8 mouse cellular contexts compared by ENCODE assay signal in genomic region chr16:43801791-43802307, GRCm38 (mm10). TPM values are rescaled to one million over a fixed set of nuclear protein-coding genes. Genes with fewer than 3 reads are reported as not detected.
DNase-seq lines count a peak whose midpoint lies in the region; ATAC-seq and TF ChIP-seq lines count a peak whose summit lies in the region.

No protein-coding gene starts in this region.

- TF ChIP-seq RAD21 in CH12.LX (IDR thresholded peaks at IDR 0.05; ENCODE audit: low read depth, low read length) = peak; percentile 98

- no peaks in the 10 kb centered on the region for H3K27me3 ChIP-seq in CH12.LX (replicated peaks)
- H3K27me3 ChIP-seq in forebrain, embryonic 13.5 days = no peaks in the 10 kb centered on the region
- no peaks in the 10 kb centered on the region for H3K27me3 ChIP-seq in lung, embryonic 14.5 days (ENCODE audit: insufficient read depth, low read length)

- peak; percentile 79 for DNase-seq in CH12.LX (ENCODE audit: extremely low read depth)
- DNase-seq in c-Kit-positive CD71-negative TER-119-negative erythroid progenitor cells, embryonic 14.5 days (ENCODE audit: low read depth) = peak; percentile 64
- DNase-seq in heart, postnatal 10 days = peak; percentile 88 to 89
- peak; percentile 86 for DNase-seq in kidney, postnatal 4 days
- DNase-seq in lung, embryonic 14.5 days = peak; percentile 90
- peak; percentile 65 for DNase-seq in ovary, adult 18-20 months (ENCODE audit: low spot score)
- peak; percentile 87 for DNase-seq in thymus, postnatal 0 days (ENCODE audit: low spot score)

- no peak for TF ChIP-seq POLR2A in CH12.LX (IDR thresholded peaks at IDR 0.05; ENCODE audit: low read depth, low read length)

- H3K4me2 ChIP-seq in CH12.LX (ENCODE audit: insufficient read depth, low read depth, poor library complexity, severe bottlenecking) = peak overlapping the region; percentile 17; the same call in 1 of the 2 replicates
- H3K4me2 ChIP-seq in forebrain, embryonic 13.5 days = peak overlapping the region; percentile 68
- H3K4me2 ChIP-seq in lung, embryonic 14.5 days = peak overlapping the region; percentile 61

- peak; percentile 39 to 93; a peak in 3 of 4 replicates for TF ChIP-seq CTCF in CH12.LX (conservative IDR thresholded peaks at IDR 0.05 in 1 of 2, IDR thresholded peaks at IDR 0.05 in 1 of 2; ENCODE audit: low read depth in 2 of 2, low read length in 2 of 2)
- peak; percentile 78 for TF ChIP-seq CTCF in lung, embryonic 14.5 days (IDR thresholded peaks at IDR 0.05; ENCODE audit: low read depth)

- in situ Hi-C loops in CH12.LX (cut with MboI; ENCODE audit: low pct_ligation_motif_present, low pct_unique_long_range_greater_than_20kb, low sequenced_read_pairs) = loop anchor here (25.0 kb wide), 1 partner anchor 415 kb away; no protein-coding TSS in a partner anchor

- dilution Hi-C loops in CH12.LX (cut with MboI; ENCODE audit: extremely low pct_ligation_motif_present, extremely low pct_unique_long_range_greater_than_20kb, low sequenced_read_pairs) = no loop called here

- 2% methylated on average over 18 of the region's 18 CpGs for WGBS in forebrain, embryonic 13.5 days
- WGBS in lung, embryonic 14.5 days = 3% methylated on average over 18 of the region's 18 CpGs

- no peak overlapping the region for H3K9ac ChIP-seq in CH12.LX (ENCODE audit: insufficient read depth, low read depth)
- peak overlapping the region; percentile 50 for H3K9ac ChIP-seq in forebrain, embryonic 13.5 days
- H3K9ac ChIP-seq in lung, embryonic 14.5 days = peak overlapping the region; percentile 32

- no peaks in the 10 kb centered on the region for H3K36me3 ChIP-seq in CH12.LX (replicated peaks in 1 of 2; ENCODE audit: control insufficient read depth in 1 of 2, insufficient read depth in 1 of 2, low read length in 1 of 2)
- H3K36me3 ChIP-seq in forebrain, embryonic 13.5 days (ENCODE audit: poor library complexity, severe bottlenecking) = no peaks in the 10 kb centered on the region
- H3K36me3 ChIP-seq in lung, embryonic 14.5 days (ENCODE audit: insufficient read depth) = no peaks in the 10 kb centered on the region

- H3K79me2 ChIP-seq in CH12.LX (replicated peaks; ENCODE audit: control insufficient read depth, extremely low read depth, insufficient read depth, poor library complexity, severe bottlenecking) = no peaks in the 10 kb centered on the region

- peaks cover 16 to 35% of the 10 kb centered on the region in 2 experiments for H3K4me1 ChIP-seq in CH12.LX (ENCODE audit: control insufficient read depth in 1 of 2, insufficient read depth in 2 of 2)
- peaks cover 37% of the 10 kb centered on the region for H3K4me1 ChIP-seq in forebrain, embryonic 13.5 days
- no peaks in the 10 kb centered on the region for H3K4me1 ChIP-seq in lung, embryonic 14.5 days (ENCODE audit: insufficient read depth)

- ATAC-seq in forebrain, embryonic 13.5 days = peak; percentile 62
- ATAC-seq in lung, embryonic 14.5 days (ENCODE audit: insufficient read depth) = peak; percentile 89

- H3K4me3 ChIP-seq in CH12.LX (replicated peaks in 1 of 3; ENCODE audit: low read depth in 2 of 3, low read length in 2 of 3, poor library complexity in 1 of 3) = no peak overlapping the region
- peak overlapping the region; percentile 35 for H3K4me3 ChIP-seq in forebrain, embryonic 13.5 days
- H3K4me3 ChIP-seq in lung, embryonic 14.5 days (ENCODE audit: low read depth, low read length) = peak overlapping the region; percentile 28

- intact Hi-C loops in heart, postnatal 10 days (cut with DNase I) = loop anchor here (2.0 to 10.0 kb wide), 6 partner anchors 210 to 1635 kb away; no protein-coding TSS in a partner anchor

- peak; percentile 18 for TF ChIP-seq EP300 in CH12.LX (IDR thresholded peaks at IDR 0.05; ENCODE audit: low read length)

- no peak overlapping the region for H3K27ac ChIP-seq in CH12.LX (ENCODE audit: insufficient read depth, low read depth)
- H3K27ac ChIP-seq in forebrain, embryonic 13.5 days = peak overlapping the region; percentile 62
- H3K27ac ChIP-seq in lung, embryonic 14.5 days (ENCODE audit: low read depth) = peak overlapping the region; percentile 3

- H3K9me3 ChIP-seq in CH12.LX (replicated peaks; ENCODE audit: low read length) = no peaks in the 10 kb centered on the region
- H3K9me3 ChIP-seq in forebrain, embryonic 13.5 days (replicated peaks) = 0 out of 2 replicates have a peak, but pooled peaks cover 3% of the 10 kb centered on the region
- H3K9me3 ChIP-seq in lung, embryonic 14.5 days (ENCODE audit: low read depth, low read length) = no peaks in the 10 kb centered on the region

TF ChIP-seq in CH12.LX, 34 proteins besides CTCF, POLR2A, EP300 and RAD21:
- peak; percentile 95 for TF ChIP-seq SMC3 (IDR thresholded peaks at IDR 0.05; ENCODE audit: low read depth, low read length)
- peak; percentile 30; the same call in 1 of the 2 replicates for TF ChIP-seq NELFE (IDR thresholded peaks at IDR 0.05; ENCODE audit: low read depth, low read length)
- peak; percentile 48; the same call in 1 of the 2 replicates for TF ChIP-seq MEF2A (IDR thresholded peaks at IDR 0.05; ENCODE audit: borderline replicate concordance, low read depth, low read length)
- peak; percentile 81 for TF ChIP-seq ZC3H11A (IDR thresholded peaks at IDR 0.05; ENCODE audit: low read depth, low read length)
- TF ChIP-seq IRF4 (IDR thresholded peaks at IDR 0.05; ENCODE audit: low read depth, low read length) = 0 out of 2 replicates have a peak, but pooled peaks have one; percentile 18
- peak; percentile 82 for TF ChIP-seq MAZ (IDR thresholded peaks at IDR 0.05; ENCODE audit: low read depth, low read length)
- 0 out of 2 replicates have a peak, but pooled peaks have one; percentile 40 for TF ChIP-seq SIN3A (IDR thresholded peaks at IDR 0.05; ENCODE audit: low read length)
- no peak; the same call in 1 of the 2 replicates for TF ChIP-seq ELF1 (IDR thresholded peaks at IDR 0.05; ENCODE audit: low read depth, low read length)
- 0 out of 2 replicates have a peak, but pooled peaks have one; percentile 24 for TF ChIP-seq NRF1 (IDR thresholded peaks at IDR 0.05; ENCODE audit: low read depth, low read length)
- TF ChIP-seq JUND (conservative IDR thresholded peaks at IDR 0.05; ENCODE audit: low read depth, low read length) = no peak
TF ChIP-seq in CH12.LX: peak in this region for 8.

RNA-seq across cellular contexts. Expression of gene Drd3, which starts 48.0 kb away (rescaled TPM):
- total RNA-seq in CH12.LX (2012; rRNA removed) (not detected in 2 replicates), CH12.LX (2014; rRNA removed) (not detected in 2 replicates)
- polyA plus RNA-seq in CH12.LX (2012; ENCODE audit: insufficient read length, low read depth) = not detected in 2 replicates
- 0.11 and 0.15 TPM in 2 replicates for polyA plus RNA-seq in forebrain, embryonic 13.5 days (2015; fragmentation: Nextera tagmentation; extraction: Ambion mirVana)
- not detected for total RNA-seq in heart, postnatal 10 days (2021)
- not detected in 2 replicates for polyA plus RNA-seq in lung, embryonic 14.5 days (2014; fragmentation: Nextera tagmentation; extraction: Ambion mirVana)
- not detected in 2 replicates for polyA plus RNA-seq in thymus, postnatal 0 days (2015; fragmentation: Nextera tagmentation; extraction: Ambion mirVana)

Comparison
In these comparisons a context has a peak if more than half of its experiments do, and no peak if none do; other contexts are left out.
1. H3K4me2 ChIP-seq: peak in every context shown above with its lines; median percentile 68 in forebrain, embryonic 13.5 days; 61 in lung, embryonic 14.5 days; 17 in CH12.LX.
2. H3K4me3 ChIP-seq: peak in forebrain, embryonic 13.5 days (single experiment) and lung, embryonic 14.5 days (single experiment); none in CH12.LX (0 of 3).
3. Peak in every context shown above with its lines, with median percentiles within 50 percentile points of each other: DNase-seq.